Mouse (Mus musculus): ENCODE measurements around the gene 4930452B06Rik. TPM values are rescaled to one million over a fixed set of nuclear protein-coding genes. Genes with fewer than 3 reads are reported as not detected.

Gene 4930452B06Rik
- polyA plus RNA-seq, 2 experiments, result 0.54 to 1.8 TPM

GRCm38 (mm10) chr14:8477348-8477747 lies 188.7 kb downstream of the 4930452B06Rik start:
- Histone ChIP-seq H3K4me2 (ENCODE audit: low read depth) (no peak overlapping the region), H3K4me1 (replicated peaks; ENCODE audit: control insufficient read depth in 2 of 2, insufficient read depth in 2 of 2, low read length in 1 of 2) (no peaks in the 10 kb centered on the region), H3K9ac (replicated peaks) (no peak overlapping the region), H3K27me3 (ENCODE audit: control insufficient read depth, insufficient read depth, low read length) (no peaks in the 10 kb centered on the region), H3K4me3 (ENCODE audit: insufficient read depth in 1 of 2, low read depth in 2 of 2, low read length in 2 of 2) (no peak overlapping the region), H3K36me3 (replicated peaks; ENCODE audit: control insufficient read depth, insufficient read depth, low read depth) (no peaks in the 10 kb centered on the region), H3K9me3 (ENCODE audit: control insufficient read depth, low read length) (no peaks in the 10 kb centered on the region), H3K27ac (no peak overlapping the region)
- DNase-seq (ENCODE audit: low read depth in 3 of 3, low spot score in 3 of 3) (no peak), ATAC-seq (ENCODE audit: insufficient read depth) (no peak)
- TF ChIP-seq CTCF (IDR thresholded peaks at IDR 0.05; ENCODE audit: low read depth) (no peak), EP300 (IDR thresholded peaks at IDR 0.05; ENCODE audit: low read depth) (no peak)
- WGBS (ENCODE audit: insufficient replicate concordance), result 70% methylated on average over 8 of the region's 8 CpGs

- H3K9ac ChIP-seq (replicated peaks), result no peak overlapping the region
- ATAC-seq (ENCODE audit: insufficient read depth), result no peak
- WGBS (ENCODE audit: insufficient replicate concordance), result 45% methylated on average over 3 of the region's 3 CpGs
- TF ChIP-seq CTCF (IDR thresholded peaks at IDR 0.05; ENCODE audit: low read depth), result no peak
- no peak for TF ChIP-seq EP300 (IDR thresholded peaks at IDR 0.05; ENCODE audit: low read depth)
- H3K9me3 ChIP-seq (ENCODE audit: control insufficient read depth, low read length), result no peaks in the 10 kb centered on the region
- H3K27ac ChIP-seq, result no peak overlapping the region
- DNase-seq (ENCODE audit: low read depth in 3 of 3, low spot score in 3 of 3), result no peak
- H3K27me3 ChIP-seq (ENCODE audit: control insufficient read depth, insufficient read depth, low read length), result no peaks in the 10 kb centered on the region
- no peak overlapping the region for H3K4me2 ChIP-seq (ENCODE audit: low read depth)
- no peaks in the 10 kb centered on the region for H3K36me3 ChIP-seq (replicated peaks; ENCODE audit: control insufficient read depth, insufficient read depth, low read depth)
- H3K4me3 ChIP-seq (ENCODE audit: insufficient read depth in 1 of 2, low read depth in 2 of 2, low read length in 2 of 2), result no peak overlapping the region
- no peaks in the 10 kb centered on the region for H3K4me1 ChIP-seq (replicated peaks; ENCODE audit: control insufficient read depth in 2 of 2, insufficient read depth in 2 of 2, low read length in 1 of 2)
These were observed 189.4 kb downstream of the 4930452B06Rik start for GRCm38 (mm10) chr14:8476606-8477005.

GRCm38 (mm10) chr14:8475851-8476250 lies 190.2 kb downstream of the 4930452B06Rik start:
- Histone ChIP-seq H3K27ac (no peak overlapping the region), H3K4me1 (replicated peaks; ENCODE audit: control insufficient read depth in 2 of 2, insufficient read depth in 2 of 2, low read length in 1 of 2) (no peaks in the 10 kb centered on the region), H3K27me3 (ENCODE audit: control insufficient read depth, insufficient read depth, low read length) (no peaks in the 10 kb centered on the region), H3K9ac (replicated peaks) (no peak overlapping the region), H3K4me3 (ENCODE audit: insufficient read depth in 1 of 2, low read depth in 2 of 2, low read length in 2 of 2) (no peak overlapping the region), H3K36me3 (replicated peaks; ENCODE audit: control insufficient read depth, insufficient read depth, low read depth) (no peaks in the 10 kb centered on the region), H3K9me3 (ENCODE audit: control insufficient read depth, low read length) (no peaks in the 10 kb centered on the region), H3K4me2 (ENCODE audit: low read depth) (no peak overlapping the region)
- DNase-seq (ENCODE audit: low read depth in 3 of 3, low spot score in 3 of 3) (no peak), ATAC-seq (ENCODE audit: insufficient read depth) (no peak)
- WGBS (ENCODE audit: insufficient replicate concordance), result 72% methylated on average over 5 of the region's 5 CpGs
- TF ChIP-seq CTCF (IDR thresholded peaks at IDR 0.05; ENCODE audit: low read depth), result no peak
- no peak for TF ChIP-seq EP300 (IDR thresholded peaks at IDR 0.05; ENCODE audit: low read depth)

- 56% methylated on average over 2 of the region's 2 CpGs for WGBS (ENCODE audit: insufficient replicate concordance)
- Histone ChIP-seq H3K4me3 (ENCODE audit: insufficient read depth in 1 of 2, low read depth in 2 of 2, low read length in 2 of 2) (no peak overlapping the region), H3K4me1 (replicated peaks; ENCODE audit: control insufficient read depth in 2 of 2, insufficient read depth in 2 of 2, low read length in 1 of 2) (no peaks in the 10 kb centered on the region), H3K27ac (no peak overlapping the region), H3K9me3 (ENCODE audit: control insufficient read depth, low read length) (no peaks in the 10 kb centered on the region), H3K36me3 (replicated peaks; ENCODE audit: control insufficient read depth, insufficient read depth, low read depth) (no peaks in the 10 kb centered on the region), H3K4me2 (ENCODE audit: low read depth) (no peak overlapping the region), H3K27me3 (ENCODE audit: control insufficient read depth, insufficient read depth, low read length) (no peaks in the 10 kb centered on the region), H3K9ac (replicated peaks) (no peak overlapping the region)
- TF ChIP-seq CTCF (IDR thresholded peaks at IDR 0.05; ENCODE audit: low read depth) (no peak), EP300 (IDR thresholded peaks at IDR 0.05; ENCODE audit: low read depth) (no peak)
- DNase-seq (ENCODE audit: low read depth in 3 of 3, low spot score in 3 of 3), result no peak
- no peak for ATAC-seq (ENCODE audit: insufficient read depth)
These were observed 193.2 kb downstream of the 4930452B06Rik start for GRCm38 (mm10) chr14:8472884-8473283.

- Histone ChIP-seq H3K27me3 (ENCODE audit: control insufficient read depth, insufficient read depth, low read length) (no peaks in the 10 kb centered on the region), H3K9me3 (ENCODE audit: control insufficient read depth, low read length) (no peaks in the 10 kb centered on the region), H3K4me2 (ENCODE audit: low read depth) (no peak overlapping the region), H3K27ac (no peak overlapping the region), H3K4me1 (replicated peaks; ENCODE audit: control insufficient read depth in 2 of 2, insufficient read depth in 2 of 2, low read length in 1 of 2) (no peaks in the 10 kb centered on the region), H3K36me3 (replicated peaks; ENCODE audit: control insufficient read depth, insufficient read depth, low read depth) (no peaks in the 10 kb centered on the region), H3K9ac (replicated peaks) (no peak overlapping the region), H3K4me3 (ENCODE audit: insufficient read depth in 1 of 2, low read depth in 2 of 2, low read length in 2 of 2) (no peak overlapping the region)
- no peak for TF ChIP-seq CTCF (IDR thresholded peaks at IDR 0.05; ENCODE audit: low read depth)
- TF ChIP-seq EP300 (IDR thresholded peaks at IDR 0.05; ENCODE audit: low read depth), result no peak
- no peak for DNase-seq (ENCODE audit: low read depth in 3 of 3, low spot score in 3 of 3)
- 50% methylated on average over 14 of the region's 14 CpGs for WGBS (ENCODE audit: insufficient replicate concordance)
- no peak for ATAC-seq (ENCODE audit: insufficient read depth)
These were observed 201.5 kb downstream of the 4930452B06Rik start for GRCm38 (mm10) chr14:8464401-8465154.
